Mouse (Mus musculus): ENCODE measurements around the gene Samd4.
"Not testable (repeated sequence)": the region's sequence is repeated elsewhere in the genome, so short reads cannot be mapped to it uniquely, and the experiment has no call there.

Gene Samd4

DNA sequence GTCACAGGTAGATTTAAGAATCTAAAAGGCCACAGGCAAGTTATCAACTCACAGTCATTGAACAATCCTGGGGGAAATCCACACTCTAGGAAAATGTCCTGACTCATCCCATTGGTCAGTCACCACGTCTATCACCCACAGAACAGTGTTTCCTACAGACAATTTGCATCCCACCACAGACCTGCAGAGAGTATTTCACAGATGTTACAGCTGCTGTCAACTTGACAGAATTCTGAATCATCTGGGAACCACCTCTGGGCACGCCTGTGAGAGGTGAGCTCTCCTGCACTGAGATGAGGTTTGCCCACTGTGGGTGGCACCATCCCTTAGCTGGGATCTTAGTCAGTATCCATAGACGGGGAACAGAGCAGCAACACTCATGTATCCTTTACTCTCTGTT, 224.8 kb downstream of the Samd4 start:
- DNase-seq (ENCODE audit: low spot score): no peak

DNA sequence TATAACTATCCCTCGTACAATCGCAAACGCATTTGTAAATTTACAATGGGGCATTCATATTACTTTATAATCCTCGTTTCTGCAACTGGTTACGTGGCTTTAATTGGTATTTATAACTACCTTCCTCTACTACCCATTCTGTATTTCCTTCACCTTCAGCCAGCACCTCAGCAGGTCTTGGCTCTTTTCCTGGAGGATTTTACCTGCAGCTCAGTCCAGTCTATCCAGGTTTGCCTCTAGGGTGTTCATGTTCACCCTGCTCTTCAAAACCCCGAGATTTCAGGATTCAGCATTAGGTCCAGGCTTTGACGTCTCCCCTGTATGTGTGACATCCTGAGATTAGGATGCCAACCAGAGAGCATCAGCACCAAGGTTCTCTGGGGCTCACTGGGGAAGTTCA, 227.7 kb downstream of the Samd4 start:
- not testable (repeated sequence) for DNase-seq (ENCODE audit: low spot score)

DNA sequence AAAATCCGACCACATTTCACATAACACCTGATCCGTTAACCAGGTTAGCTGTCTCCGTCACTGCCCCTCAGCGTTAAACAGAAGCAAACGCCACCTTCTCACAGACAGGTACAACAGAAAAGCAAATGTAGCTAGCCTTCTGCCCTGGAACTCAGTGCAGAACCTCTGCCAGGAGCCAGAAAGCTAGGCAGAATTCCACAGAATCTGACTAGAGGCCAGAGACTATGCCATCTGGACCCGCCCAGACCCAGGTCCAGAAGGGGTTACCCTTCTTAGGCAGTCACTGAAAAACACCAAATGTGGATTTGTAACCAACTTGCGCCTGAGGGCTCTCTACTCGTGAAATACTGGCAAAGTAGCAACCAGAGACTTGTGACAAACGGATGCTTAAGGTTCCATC, 228.7 kb downstream of the Samd4 start:
- DNase-seq (ENCODE audit: low spot score): no peak

DNA sequence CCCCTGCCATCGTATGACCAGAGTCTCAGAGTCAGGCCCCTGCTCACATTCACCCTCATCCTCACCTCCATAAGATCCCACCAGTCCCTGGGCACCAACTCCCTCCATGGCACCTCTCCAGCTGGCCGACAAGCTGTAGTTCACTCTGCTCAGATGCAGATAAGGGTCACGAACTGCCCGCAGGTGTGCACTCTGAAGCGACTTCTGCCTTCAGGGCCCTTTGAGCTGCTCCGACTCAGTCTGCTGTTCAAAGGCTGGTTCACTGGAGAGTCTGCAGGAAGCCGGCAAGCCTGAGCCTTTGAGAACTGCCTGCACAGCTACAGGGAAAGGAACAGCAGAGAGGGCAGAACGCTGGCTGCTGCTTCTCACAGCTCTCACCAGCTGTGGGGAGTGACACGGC, 232.5 kb downstream of the Samd4 start:
- no peak for DNase-seq (ENCODE audit: low spot score)

DNA sequence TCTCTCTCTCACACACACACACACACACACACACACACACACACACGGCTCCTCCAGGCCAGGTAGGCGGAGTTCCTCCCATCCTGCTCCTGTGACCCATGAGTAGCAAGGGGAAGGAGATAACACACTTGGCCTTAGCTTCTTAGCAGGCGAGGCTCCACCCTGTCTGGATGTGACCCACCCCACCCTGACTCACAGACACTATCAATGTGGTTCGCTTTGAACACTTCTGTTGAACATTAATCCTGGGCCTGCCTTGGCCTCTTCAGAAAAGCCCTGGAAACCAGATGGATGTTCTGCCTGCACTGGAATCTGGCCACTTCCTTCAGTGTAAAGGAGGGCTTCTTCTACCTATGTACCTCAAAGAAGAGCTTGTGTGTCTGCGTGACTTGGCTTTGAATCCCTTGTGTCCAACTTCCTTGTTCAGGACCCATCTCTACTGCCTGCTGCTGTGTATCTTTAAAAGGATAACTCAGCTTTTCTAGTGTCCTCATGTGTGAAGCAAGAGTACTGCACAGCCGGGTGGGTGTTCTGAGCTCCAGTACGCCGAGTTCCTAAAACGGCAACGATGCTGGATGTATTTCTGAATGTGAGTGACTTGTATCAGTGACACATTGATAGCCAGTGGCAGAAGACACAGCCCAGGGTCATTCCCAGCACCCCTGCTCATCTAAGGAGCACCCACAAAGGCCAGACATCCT, 233.6 kb downstream of the Samd4 start:
- no peak for DNase-seq (ENCODE audit: low spot score)

DNA sequence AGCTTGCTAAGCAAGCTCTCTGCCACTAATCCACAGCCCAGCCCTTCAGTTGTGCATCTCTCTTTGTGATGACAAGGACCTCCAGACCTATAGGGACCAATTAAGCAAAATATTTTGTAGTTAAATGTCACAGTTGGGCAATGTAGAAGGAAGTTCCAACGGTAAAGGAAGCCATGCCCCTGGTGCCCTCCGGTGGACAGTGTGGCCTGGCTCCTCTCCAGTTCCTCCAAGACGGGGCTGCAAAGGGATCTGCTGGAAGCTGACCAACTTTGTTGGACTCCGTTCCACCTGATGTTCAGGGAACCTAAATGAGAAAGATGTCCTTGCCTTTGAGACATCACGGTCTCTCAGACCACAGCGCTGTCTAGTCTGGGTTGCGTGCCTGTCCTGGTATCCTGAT, 234.9 kb downstream of the Samd4 start:
- no peak for DNase-seq (ENCODE audit: low spot score)

DNA sequence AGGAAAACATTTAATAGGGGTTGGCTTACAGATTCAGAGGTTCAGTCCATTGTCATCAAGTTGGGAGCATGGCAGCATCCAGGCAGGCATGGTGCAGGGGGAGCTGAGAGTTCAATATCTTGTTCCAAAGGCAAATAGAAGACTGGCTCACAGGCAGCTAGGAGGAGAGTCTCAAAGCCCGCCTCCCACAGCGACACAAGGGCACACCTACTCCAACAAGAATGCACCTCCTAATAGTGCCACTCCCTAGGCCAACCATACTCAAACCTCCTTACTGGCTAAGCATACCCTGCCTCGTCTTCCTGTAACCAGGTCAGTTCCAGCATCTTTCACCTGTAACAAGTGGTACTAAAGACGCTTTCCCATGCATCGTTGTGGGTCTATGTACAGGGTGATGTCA, 245.3 kb downstream of the Samd4 start:
- no peak for DNase-seq (ENCODE audit: low spot score)

DNA sequence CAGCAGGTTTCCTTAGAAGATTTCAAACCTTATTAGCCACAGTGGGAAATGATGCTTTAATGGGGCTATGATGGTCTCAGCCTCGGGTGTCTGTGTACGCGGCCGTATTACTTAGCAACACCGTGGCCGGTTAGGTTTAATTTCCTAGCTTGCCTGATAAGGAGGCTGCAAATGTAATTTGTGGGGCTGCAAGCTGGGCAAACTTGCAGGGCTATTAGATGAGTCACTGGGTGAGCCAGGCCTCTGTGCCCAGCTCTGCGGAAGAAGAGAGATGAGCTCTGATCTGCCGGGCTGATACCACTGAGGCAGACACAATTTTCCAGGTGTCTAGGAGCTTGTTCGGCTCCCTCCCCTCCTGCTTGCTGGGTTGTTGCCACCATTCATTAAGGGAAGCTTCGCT, 251.3 kb downstream of the Samd4 start:
- no peak for DNase-seq (ENCODE audit: low spot score)

DNA sequence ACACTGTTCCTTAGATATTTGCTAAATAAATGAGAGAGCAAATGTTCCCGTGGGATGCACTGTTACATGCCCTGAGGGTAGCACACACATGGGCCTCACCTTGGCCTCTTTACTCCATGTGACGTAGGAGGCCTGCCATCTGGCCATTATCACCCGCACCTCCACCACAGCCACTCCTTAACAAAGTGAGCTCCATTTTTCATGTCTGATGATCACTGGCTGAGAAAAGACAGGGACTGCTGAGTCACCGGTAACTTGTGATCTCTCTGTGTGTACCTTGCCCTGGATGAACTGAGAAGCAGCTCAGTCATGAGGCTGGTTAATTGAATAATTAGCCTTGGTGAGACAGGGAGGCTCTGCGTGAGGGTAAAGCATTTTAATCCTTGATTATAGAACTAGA, 254.0 kb downstream of the Samd4 start:
- no peak for DNase-seq (ENCODE audit: low spot score)

DNA sequence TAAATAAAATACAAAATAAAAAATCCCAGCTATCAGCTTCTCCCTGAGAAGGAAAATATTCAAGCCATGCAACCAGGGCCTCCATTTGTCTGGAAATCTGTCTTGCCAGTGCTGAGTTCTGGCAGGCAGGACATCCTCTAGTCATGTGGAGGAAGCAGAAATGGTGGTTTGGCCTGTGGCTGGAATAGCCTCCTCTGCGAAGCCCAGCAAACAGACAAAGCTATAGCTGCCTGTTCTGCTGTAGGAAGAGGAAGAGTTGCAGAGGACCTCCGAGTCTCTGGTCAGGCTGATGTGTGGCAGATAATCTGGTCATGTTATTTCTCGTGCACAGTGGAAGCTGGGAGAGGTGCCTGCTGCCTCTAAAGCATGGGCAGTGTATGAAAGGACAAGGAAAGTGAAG, 256.2 kb downstream of the Samd4 start:
- DNase-seq (ENCODE audit: low spot score): no peak

DNA sequence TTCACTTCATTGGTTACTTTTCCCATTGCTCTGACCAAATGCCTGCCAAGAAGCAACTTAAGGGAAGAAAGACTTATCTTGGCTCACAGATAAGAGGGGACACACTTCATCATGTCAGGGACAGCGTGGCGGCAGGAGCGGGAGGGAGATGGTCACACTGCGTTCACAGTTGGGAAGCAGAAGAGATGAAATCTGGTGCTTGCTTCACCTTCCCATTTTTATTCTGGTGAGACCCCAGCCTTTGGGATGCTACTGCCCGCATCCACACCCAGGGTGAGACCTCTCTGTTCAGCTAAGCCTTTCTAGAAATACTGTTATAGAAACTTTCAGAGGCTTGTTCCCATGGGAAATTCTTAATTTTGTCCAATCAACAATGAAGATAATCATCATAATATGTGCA, 261.7 kb downstream of the Samd4 start:
- DNase-seq (ENCODE audit: low spot score): no peak

DNA sequence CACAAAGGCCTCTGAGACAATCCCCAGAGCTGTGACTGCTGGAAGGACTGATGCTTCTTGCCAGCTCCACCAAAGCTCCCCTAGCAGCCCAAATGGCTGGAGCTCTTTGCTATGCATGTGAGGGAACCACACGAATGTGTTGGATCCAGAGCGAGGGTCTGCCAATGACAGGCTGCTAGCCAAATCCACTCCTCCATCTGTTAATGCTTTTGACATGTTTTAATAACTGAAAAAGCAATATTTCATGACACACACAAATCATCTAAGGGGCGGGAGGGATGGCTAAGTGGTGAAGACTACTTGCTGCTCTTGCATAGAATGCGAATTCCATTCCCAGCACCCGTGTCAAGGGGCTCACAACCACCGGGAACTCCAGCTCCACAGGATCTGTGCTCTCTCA, 268.7 kb downstream of the Samd4 start:
- no peak for DNase-seq (ENCODE audit: low spot score)

DNA sequence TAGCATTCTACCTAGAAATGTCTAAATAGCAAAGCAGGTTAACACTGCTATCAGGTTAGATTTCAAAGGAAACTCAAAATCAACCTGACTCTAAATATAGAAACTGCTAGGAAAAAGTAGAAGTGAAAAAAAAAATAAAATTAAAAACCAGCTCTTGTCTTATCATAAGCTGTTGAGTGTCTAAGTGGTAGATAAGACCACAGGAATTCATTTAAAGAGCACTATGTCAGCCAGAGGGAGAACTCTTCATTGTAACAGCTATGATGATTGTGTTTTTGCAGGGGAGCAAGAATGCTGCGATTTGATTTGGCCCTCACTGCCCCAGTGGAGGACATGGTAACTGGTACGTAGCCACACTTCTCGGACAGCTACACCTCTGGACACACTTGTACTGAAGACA, 271.6 kb downstream of the Samd4 start:
- DNase-seq (ENCODE audit: low spot score): no peak
